Mouse (Mus musculus): ENCODE data around the gene Pfdn2. TPM values are rescaled to one million over a fixed set of nuclear protein-coding genes. Genes with fewer than 3 reads are reported as not detected.
"Not testable (repeated sequence)": the region's sequence is repeated elsewhere in the genome, so short reads cannot be mapped to it uniquely, and the experiment has no call there.

Pfdn2 gene
- polyA plus RNA-seq, 1 experiment from 2014 or later, result 64.8 TPM

DNA sequence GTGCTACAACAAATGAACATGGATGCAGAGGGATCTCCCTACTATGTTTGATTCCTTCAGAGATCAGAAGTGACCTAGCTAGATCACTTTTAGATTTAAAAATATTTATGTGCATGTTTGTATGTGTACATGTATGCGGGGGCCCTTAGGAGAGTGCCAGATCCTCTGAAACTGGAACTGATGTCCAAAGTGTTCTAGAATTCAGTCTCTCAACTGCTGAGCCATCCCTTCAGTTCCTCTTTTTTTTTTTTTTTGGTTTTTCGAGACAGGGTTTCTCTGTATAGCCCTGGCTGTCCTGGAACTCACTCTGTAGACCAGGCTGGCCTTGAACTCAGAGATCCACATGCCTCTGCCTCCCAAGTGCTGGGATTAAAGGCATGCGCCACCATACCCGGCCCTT is 18.9 kb upstream of the Pfdn2 start:
- H3K9me3 ChIP-seq (ENCODE audit: control insufficient read depth, low read length); ATAC-seq (ENCODE audit: low FRiP score); H3K27me3 ChIP-seq (ENCODE audit: control insufficient read depth, insufficient read depth, low read length); H3K27ac ChIP-seq (ENCODE audit: low read depth, low read length); H3K4me3 ChIP-seq (ENCODE audit: low read depth, low read length); H3K4me2 ChIP-seq; DNase-seq (ENCODE audit: low spot score, missing footprints); H3K9ac ChIP-seq (ENCODE audit: low read length); H3K36me3 ChIP-seq (ENCODE audit: control insufficient read depth, insufficient read depth, low read length): not testable (repeated sequence)
- 95% methylated on average over 4 of the region's 4 CpGs for WGBS
- peaks cover 24% of the 10 kb centered on the region for H3K4me1 ChIP-seq (ENCODE audit: control insufficient read depth, insufficient read depth, low read length)

GRCm38 (mm10) chr1:171328244-171328643 is 17.2 kb upstream of the Pfdn2 start:
- Histone ChIP-seq H3K27ac (ENCODE audit: low read depth, low read length) (peak overlapping the region; percentile 99), H3K4me1 (ENCODE audit: control insufficient read depth, insufficient read depth, low read length) (peaks cover 24% of the 10 kb centered on the region), H3K9ac (ENCODE audit: low read length) (peak overlapping the region; percentile 92), H3K4me2 (peak overlapping the region; percentile 77), H3K27me3 (ENCODE audit: control insufficient read depth, insufficient read depth, low read length) (no peaks in the 10 kb centered on the region), H3K9me3 (ENCODE audit: control insufficient read depth, low read length) (no peaks in the 10 kb centered on the region), H3K36me3 (ENCODE audit: control insufficient read depth, insufficient read depth, low read length) (no peaks in the 10 kb centered on the region), H3K4me3 (ENCODE audit: low read depth, low read length) (peak overlapping the region; percentile 82)
- 43% methylated on average over 9 of the region's 9 CpGs for whole genome bisulfite sequencing
- DNase-seq (ENCODE audit: low spot score, missing footprints) (no peak), ATAC-seq (ENCODE audit: low FRiP score) (no peak)

GRCm38 (mm10) chr1:171328839-171329432 is 16.5 kb upstream of the Pfdn2 start, which contains the start of gene Dedd:
Dedd (plus strand) TSS chr1:171329145.
- Histone ChIP-seq H3K4me3 (ENCODE audit: low read depth, low read length) (peak within 1 kb of the TSS; percentile 82), H3K9me3 (ENCODE audit: control insufficient read depth, low read length) (no peaks in the 10 kb centered on the region), H3K36me3 (ENCODE audit: control insufficient read depth, insufficient read depth, low read length) (no peaks in the 10 kb centered on the region), H3K27me3 (ENCODE audit: control insufficient read depth, insufficient read depth, low read length) (no peaks in the 10 kb centered on the region), H3K4me1 (ENCODE audit: control insufficient read depth, insufficient read depth, low read length) (peaks cover 24% of the 10 kb centered on the region), H3K9ac (ENCODE audit: low read length) (peak within 1 kb of the TSS; percentile 92), H3K4me2 (peak within 1 kb of the TSS; percentile 77), H3K27ac (ENCODE audit: low read depth, low read length) (peak within 1 kb of the TSS; percentile 99)
- DNase-seq (ENCODE audit: low spot score, missing footprints) (peak; percentile 98), ATAC-seq (ENCODE audit: low FRiP score) (peak; percentile 92)
- WGBS, result under 1% methylated on average over 47 of the region's 48 CpGs

DNA sequence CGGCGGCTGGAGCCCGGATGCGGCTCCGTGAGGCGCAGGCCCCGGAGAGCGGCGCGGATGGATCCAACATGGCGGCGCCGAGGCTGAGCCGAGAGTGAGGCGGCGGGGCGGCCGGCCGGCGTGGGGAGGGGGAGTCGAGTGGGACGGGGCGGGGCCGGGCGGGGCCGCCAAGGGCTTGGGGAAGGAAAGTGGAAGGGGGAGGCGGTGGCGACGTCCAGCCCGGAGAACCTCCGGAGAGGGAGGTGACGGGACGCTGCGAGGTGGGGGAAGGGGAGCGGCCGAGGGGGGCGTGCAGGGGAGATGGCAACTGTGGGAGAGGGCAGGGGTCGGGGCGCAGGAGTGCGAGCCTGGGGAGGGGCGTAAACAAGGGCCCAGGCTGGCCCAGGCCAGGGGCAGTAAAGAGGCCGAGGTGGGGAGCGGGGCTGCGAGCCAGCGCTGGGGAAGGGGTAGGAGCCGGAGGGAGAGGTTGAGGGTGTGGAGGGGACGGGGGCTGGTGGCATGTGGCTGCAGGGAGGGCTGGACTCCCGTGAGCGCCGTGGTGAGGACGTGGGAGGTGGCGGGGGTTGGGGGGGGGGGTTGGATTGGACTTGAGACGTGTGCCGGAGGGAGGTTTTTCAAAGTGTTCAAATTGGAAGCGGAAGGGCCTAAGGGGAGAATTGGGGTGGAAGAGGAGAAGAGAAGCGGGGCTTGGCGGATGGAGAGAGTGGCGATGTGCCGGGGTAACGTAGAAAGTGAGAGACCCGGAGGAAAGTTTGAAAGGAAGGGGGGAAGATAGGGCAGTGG is 15.8 kb upstream of the Pfdn2 start:
- Histone ChIP-seq H3K4me1 (ENCODE audit: control insufficient read depth, insufficient read depth, low read length) (peaks cover 24% of the 10 kb centered on the region), H3K27ac (ENCODE audit: low read depth, low read length) (peak overlapping the region; percentile 99), H3K27me3 (ENCODE audit: control insufficient read depth, insufficient read depth, low read length) (no peaks in the 10 kb centered on the region), H3K9ac (ENCODE audit: low read length) (peak overlapping the region; percentile 92), H3K9me3 (ENCODE audit: control insufficient read depth, low read length) (no peaks in the 10 kb centered on the region), H3K4me3 (ENCODE audit: low read depth, low read length) (peak overlapping the region; percentile 82), H3K4me2 (peak overlapping the region; percentile 77), H3K36me3 (ENCODE audit: control insufficient read depth, insufficient read depth, low read length) (no peaks in the 10 kb centered on the region)
- ATAC-seq (ENCODE audit: low FRiP score) (peak; percentile 92), DNase-seq (ENCODE audit: low spot score, missing footprints) (peak; percentile 98)
- WGBS, result 0% methylated on average over 57 of the region's 61 CpGs

GRCm38 (mm10) chr1:171330216-171330560 is 15.3 kb upstream of the Pfdn2 start:
- Histone ChIP-seq H3K27me3 (ENCODE audit: control insufficient read depth, insufficient read depth, low read length) (no peaks in the 10 kb centered on the region), H3K4me2 (peak overlapping the region; percentile 77), H3K9me3 (ENCODE audit: control insufficient read depth, low read length) (no peaks in the 10 kb centered on the region), H3K27ac (ENCODE audit: low read depth, low read length) (peak overlapping the region; percentile 99), H3K4me1 (ENCODE audit: control insufficient read depth, insufficient read depth, low read length) (peaks cover 24% of the 10 kb centered on the region), H3K36me3 (ENCODE audit: control insufficient read depth, insufficient read depth, low read length) (no peaks in the 10 kb centered on the region), H3K4me3 (ENCODE audit: low read depth, low read length) (peak overlapping the region; percentile 82), H3K9ac (ENCODE audit: low read length) (peak overlapping the region; percentile 92)
- WGBS, result under 1% methylated on average over 4 of the region's 4 CpGs
- ATAC-seq (ENCODE audit: low FRiP score), result no peak; the same call in 1 of the 2 replicates
- DNase-seq (ENCODE audit: low spot score, missing footprints), result no peak

DNA sequence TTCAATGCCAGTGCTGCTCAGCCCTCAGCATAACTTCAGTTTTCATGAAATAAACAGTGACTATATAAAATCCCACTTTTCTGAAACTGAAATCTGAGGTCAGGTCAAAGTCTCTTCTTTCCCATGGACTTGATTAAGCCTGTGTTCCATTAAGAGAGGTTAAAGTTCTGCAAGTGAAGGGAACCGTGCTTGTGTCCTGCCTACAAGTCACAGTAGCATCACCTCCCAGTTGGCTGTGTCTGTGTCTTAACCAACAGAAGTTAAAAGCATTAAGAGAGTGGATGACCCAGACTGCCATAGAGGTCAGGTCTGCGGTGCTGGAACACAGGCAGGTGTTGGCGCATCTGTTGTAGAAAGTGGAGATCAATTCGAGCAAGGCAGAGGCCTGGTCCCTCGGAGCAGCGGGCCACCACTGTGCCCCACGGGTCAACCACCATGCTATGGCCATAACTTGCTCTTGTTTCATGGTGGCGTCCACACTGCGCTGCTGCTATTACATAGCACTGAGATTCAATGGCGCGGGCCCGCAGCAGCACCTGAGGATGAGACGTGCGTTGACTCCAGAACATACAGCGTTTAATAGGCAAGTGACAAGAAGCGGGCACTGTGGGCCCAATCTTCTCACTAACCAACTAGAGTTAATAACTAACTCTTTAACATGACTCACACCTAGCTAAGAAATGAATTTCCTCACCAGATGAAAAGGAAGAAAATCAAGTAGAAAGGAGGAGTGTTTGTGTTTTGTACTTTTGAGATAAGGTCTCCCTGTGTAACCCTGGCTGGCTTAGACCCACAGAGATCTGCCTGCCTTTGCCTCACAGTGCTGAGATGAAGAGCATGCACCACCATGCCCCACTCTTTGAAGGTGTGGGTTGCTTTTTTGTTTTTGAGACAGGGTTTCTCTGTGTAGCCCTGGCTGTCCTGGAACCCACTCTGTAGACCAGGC is 2.9 kb upstream of the Pfdn2 start:
- no peak overlapping the region for H3K27ac ChIP-seq (ENCODE audit: low read depth, low read length)
- no peak for DNase-seq (ENCODE audit: low spot score, missing footprints)
- H3K9ac ChIP-seq (ENCODE audit: low read length), result no peak overlapping the region
- peaks cover 16% of the 10 kb centered on the region; the same call in 1 of the 2 replicates for H3K36me3 ChIP-seq (ENCODE audit: control insufficient read depth, insufficient read depth, low read length)
- no peak overlapping the region for H3K4me2 ChIP-seq
- no peak for ATAC-seq (ENCODE audit: low FRiP score)
- no peak overlapping the region for H3K4me3 ChIP-seq (ENCODE audit: low read depth, low read length)
- H3K9me3 ChIP-seq (ENCODE audit: control insufficient read depth, low read length), result peaks cover 6% of the 10 kb centered on the region; the same call in 1 of the 2 replicates
- peaks cover 14% of the 10 kb centered on the region for H3K4me1 ChIP-seq (ENCODE audit: control insufficient read depth, insufficient read depth, low read length)
- no peaks in the 10 kb centered on the region for H3K27me3 ChIP-seq (ENCODE audit: control insufficient read depth, insufficient read depth, low read length)
- 97% methylated on average over 16 of the region's 16 CpGs for WGBS

DNA sequence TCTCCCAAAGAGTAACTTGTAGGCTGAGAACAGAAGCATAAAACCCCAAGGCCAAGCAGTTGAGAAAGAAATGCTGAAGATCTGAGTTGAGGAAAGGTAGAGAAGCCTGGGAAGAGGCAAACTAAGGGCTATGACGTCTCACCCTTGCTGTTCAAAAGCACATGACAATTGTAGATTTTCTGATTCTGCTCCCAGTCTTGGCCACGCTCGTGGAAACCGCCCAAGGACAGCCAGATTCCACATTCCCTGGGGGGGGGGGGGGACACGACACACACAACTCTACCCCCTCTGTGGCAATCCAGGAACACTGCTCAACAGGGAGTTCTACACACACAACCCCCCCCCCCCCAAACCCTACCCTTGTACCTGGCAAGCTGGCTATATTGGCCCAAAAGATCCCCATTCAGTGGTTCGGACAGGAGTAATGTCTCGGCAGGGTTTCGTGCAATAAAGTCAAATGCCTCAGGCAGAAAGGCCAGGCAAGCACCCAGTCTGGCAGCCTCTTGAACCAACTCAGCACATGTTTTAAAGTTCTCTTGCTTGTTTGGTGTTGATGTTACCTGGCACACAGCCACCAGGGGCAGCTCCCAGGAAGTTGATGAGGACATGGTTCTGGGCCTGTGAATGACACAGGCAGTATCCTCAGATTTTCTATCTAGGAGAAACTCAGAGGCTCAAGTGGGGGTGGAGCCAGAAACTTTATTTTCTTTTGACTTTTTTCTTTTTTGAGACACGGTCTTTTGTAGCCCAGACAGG is 1.4 kb upstream of the Pfdn2 start:
- DNase-seq (ENCODE audit: low spot score, missing footprints), result no peak
- H3K27ac ChIP-seq (ENCODE audit: low read depth, low read length), result no peak overlapping the region
- peaks cover 14% of the 10 kb centered on the region for H3K4me1 ChIP-seq (ENCODE audit: control insufficient read depth, insufficient read depth, low read length)
- WGBS, result 87% methylated on average over 9 of the region's 9 CpGs
- H3K36me3 ChIP-seq (ENCODE audit: control insufficient read depth, insufficient read depth, low read length), result peaks cover 10% of the 10 kb centered on the region; the same call in 1 of the 2 replicates
- H3K9me3 ChIP-seq (ENCODE audit: control insufficient read depth, low read length), result peaks cover 6% of the 10 kb centered on the region; the same call in 1 of the 2 replicates
- no peaks in the 10 kb centered on the region for H3K27me3 ChIP-seq (ENCODE audit: control insufficient read depth, insufficient read depth, low read length)
- H3K4me3 ChIP-seq (ENCODE audit: low read depth, low read length), result no peak overlapping the region
- no peak overlapping the region for H3K9ac ChIP-seq (ENCODE audit: low read length)
- ATAC-seq (ENCODE audit: low FRiP score), result no peak
- H3K4me2 ChIP-seq, result no peak overlapping the region

DNA sequence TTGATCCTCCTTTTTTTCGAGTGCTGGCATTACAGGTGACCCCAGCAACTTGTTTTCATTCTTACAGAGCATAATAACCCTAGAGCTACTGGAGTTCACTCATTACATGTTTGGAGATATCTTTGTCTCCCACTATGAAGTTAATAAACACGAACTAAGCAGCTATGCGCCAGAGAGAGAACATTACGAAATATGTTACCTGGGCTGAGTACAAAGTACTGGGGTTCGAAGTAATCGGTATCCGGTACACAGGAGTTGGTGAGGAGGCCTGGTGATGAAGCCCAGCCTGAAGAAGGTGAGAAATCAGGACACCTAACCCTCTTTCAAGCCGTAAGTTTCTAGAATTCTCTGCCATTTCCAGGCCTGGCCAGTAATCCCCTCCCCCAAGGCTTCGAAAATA is 755 bp upstream of the Pfdn2 start:
- Histone ChIP-seq H3K27me3 (ENCODE audit: control insufficient read depth, insufficient read depth, low read length) (no peaks in the 10 kb centered on the region), H3K9ac (ENCODE audit: low read length) (peak overlapping the region; percentile 83), H3K4me3 (ENCODE audit: low read depth, low read length) (peak overlapping the region; percentile 91), H3K9me3 (ENCODE audit: control insufficient read depth, low read length) (peaks cover 6% of the 10 kb centered on the region; the same call in 1 of the 2 replicates), H3K36me3 (ENCODE audit: control insufficient read depth, insufficient read depth, low read length) (peaks cover 10% of the 10 kb centered on the region; the same call in 1 of the 2 replicates), H3K4me2 (peak overlapping the region; percentile 84), H3K27ac (ENCODE audit: low read depth, low read length) (no peak overlapping the region), H3K4me1 (ENCODE audit: control insufficient read depth, insufficient read depth, low read length) (peaks cover 14% of the 10 kb centered on the region)
- no peak for DNase-seq (ENCODE audit: low spot score, missing footprints)
- 0 out of 2 replicates have a peak, but pooled peaks have one; percentile 14 for ATAC-seq (ENCODE audit: low FRiP score)
- 81% methylated on average over 9 of the region's 9 CpGs for WGBS
